Mouse (Mus musculus): ENCODE data around the gene Cnp. TPM values are rescaled to one million over a fixed set of nuclear protein-coding genes. Genes with fewer than 3 reads are reported as not detected.
"Not testable (repeated sequence)": the region's sequence is repeated elsewhere in the genome, so short reads cannot be mapped to it uniquely, and the experiment has no call there.

The Cnp gene
- total RNA-seq, 2 experiments from 2014 or later, result 5.5 to 7.2 TPM

- no peak for DNase-seq
- intact Hi-C loops (cut with DNase I), result no loop called here
Measured at GRCm38 (mm10) chr11:100582836-100583235, 8.1 kb downstream of the Cnp start.

DNA sequence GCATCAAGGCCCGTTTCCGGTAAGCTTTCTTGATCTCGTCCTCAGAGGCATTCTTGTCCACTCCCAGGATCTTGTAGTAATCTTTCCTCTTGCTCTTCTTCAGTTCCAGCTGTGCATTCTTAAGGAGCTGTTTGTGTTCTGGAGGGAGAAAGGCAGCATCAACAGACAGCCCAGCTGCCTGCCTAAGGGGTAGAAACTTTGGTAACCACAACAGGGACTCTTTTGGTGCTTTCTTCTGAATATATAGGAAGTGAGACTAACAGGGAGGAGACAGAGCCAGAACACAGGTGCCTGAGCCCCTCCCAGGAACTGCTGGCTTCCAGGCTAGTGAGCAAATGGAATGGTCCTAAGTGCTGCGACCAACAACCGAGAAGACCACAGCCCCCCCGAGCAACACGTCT, 9.9 kb downstream of the Cnp start:
- intact Hi-C loops (cut with DNase I), result no loop called here
- no peak for DNase-seq

DNA sequence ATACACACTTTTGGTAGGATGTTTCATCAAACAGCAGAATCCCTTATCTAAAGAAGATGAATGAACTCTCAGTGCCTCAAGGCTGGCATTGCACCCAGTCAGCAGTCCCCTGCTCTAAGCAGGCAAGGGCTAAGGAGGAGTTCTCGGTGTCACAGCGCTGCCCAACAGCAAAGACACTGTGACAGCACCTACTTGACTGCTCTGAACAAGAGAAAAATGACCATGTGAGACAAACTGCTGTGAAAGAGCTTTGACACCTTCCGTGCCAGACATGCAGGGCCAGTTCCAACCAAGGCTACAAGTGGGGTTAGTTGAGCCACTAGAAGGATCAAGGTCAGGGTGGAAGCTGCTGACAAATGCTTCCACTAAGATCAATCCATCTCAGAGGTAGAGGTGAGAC, 10.4 kb downstream of the Cnp start:
- intact Hi-C loops (cut with DNase I), result no loop called here
- no peak for DNase-seq

DNA sequence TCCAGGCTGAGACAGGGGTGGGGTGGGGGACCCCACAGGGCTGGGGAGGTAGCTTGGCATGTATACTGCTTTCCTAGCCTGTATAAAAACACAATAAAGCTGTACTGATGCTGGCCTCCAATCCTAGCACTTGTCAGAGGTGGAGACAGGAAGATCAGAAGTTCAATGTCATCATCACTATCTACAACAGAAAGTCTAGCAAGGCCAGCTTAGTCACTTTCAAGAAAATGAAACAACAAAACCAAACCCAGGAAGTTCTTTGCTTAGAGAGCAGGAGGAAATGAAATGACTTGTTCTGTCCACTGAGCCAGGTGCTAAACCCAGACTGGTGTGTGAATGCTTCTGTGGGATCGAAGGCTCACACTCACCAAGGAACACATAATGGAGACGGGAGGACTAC, 13.8 kb downstream of the Cnp start:
- DNase-seq, result no peak
- intact Hi-C loops (cut with DNase I), result no loop called here

- DNase-seq, result no peak
- intact Hi-C loops (cut with DNase I), result no loop called here
Measured at GRCm38 (mm10) chr11:100592346-100593046, 17.8 kb downstream of the Cnp start.

- DNase-seq, result no peak
- intact Hi-C loops (cut with DNase I), result no loop called here
Measured at GRCm38 (mm10) chr11:100594608-100595007, 19.9 kb downstream of the Cnp start.

DNA sequence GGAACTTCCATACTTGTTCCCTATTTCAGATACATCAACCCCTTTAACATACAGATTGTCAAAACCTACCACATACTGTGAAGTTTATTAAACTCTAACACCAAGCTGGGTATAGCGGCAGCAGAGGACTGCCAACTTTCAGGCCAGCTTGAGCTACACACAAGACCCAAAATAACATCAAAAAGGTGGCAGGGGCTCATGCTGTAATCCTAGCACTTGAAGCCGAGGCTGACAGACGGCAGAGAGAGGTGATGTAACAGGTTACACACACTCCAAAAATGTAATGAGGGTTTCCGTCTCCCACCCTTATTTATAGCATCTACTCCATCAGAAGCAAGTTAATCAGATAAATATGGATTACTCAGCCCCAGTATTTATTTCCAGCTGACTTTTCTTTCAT, 20.8 kb downstream of the Cnp start:
- DNase-seq, result no peak
- intact Hi-C loops (cut with DNase I), result no loop called here

DNA sequence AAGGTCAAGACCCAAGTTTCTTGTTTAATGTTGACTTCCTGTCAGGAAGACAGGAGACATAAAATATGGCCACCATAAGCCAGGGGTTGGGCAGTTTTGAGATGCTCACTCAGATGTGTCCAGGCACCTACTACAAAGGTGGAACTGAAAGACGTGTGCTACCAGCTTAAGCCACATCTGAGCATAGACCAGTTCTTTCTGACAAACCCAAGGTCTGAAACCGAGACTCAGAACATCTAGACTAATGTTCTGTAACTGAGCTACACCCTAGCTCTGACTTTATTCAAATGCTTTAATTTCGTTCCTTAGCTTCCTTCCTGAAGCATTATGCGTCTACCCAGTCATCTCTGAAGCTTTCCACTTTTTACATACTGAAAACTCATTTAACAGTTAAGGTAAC, 23.4 kb downstream of the Cnp start:
- DNase-seq, result no peak
- intact Hi-C loops (cut with DNase I), result no loop called here

DNA sequence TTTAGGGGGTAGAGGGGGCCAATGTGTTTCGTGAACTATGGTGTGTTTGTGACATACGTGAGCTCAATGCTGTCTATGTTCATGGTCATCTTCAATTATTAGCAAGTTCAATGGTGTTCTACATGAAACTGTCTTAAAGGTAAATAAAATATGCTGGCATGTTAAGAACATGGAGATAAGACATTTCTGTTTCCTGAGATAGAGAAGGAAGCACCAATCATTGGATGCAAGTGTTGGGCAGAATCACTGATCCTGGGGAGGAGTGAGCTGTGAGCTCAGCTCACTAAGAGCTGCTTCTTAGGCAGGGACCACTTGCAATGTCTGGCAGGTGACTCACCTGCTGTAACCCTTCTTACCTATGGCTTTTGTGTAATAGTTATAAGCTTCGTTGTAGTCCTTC, 26.7 kb downstream of the Cnp start:
- intact Hi-C loops (cut with DNase I), result no loop called here
- no peak for DNase-seq

- intact Hi-C loops (cut with DNase I), result no loop called here
- no peak for DNase-seq
Measured at GRCm38 (mm10) chr11:100603155-100603554, 28.5 kb downstream of the Cnp start.

DNA sequence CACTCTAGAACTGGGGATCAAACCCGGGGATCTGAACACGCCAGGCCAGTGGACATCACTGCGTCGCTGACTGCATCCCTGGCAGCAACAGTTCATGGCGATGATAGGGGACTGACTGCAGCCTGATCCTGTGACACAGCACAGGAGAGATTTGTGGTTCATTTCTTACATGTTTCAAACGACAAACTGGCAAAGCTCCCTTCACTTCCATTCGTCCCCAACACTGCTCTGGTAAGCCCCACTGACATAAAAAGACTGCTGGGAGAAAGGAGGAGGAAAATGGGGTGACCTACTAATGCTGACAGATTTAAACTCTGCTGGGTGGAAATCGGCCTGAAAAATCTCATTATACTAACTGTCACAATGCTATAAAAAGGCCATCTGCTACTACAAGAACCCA, 29.1 kb downstream of the Cnp start:
- DNase-seq, result no peak
- intact Hi-C loops (cut with DNase I), result no loop called here

DNA sequence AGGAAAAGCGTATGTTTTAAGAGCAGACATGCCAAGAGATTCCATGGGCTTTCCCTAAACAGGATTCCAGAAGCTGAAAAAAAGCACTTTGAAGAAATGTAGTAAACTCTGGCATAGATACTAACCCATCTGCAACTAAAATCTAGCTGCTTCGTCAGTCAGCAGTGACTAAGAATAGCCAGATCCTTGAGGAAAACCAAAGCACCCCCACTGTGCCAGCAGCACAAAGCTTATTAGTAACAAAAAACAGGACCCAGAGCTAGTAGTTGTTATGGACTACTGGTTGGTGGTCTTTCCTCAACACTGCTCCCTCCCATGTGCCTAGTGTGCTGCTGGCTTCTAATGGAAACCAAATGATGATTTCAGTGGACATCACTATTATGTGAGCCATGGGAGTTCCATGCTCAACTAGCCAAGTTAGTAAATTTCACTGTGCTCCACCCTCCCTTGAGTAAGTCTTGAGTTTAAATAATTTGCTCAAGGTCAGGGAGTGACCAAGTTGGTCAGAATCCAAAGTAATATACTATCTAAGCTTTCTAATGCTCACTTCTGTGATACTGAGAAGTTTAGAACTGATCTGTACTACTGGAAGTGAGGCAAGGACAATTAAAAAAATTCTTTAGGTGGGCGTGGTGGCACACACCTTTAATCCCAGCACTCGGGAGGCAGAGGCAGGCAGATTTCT, 29.8 kb downstream of the Cnp start:
- DNase-seq, result no peak
- intact Hi-C loops (cut with DNase I), result no loop called here

- DNase-seq, result no peak
- intact Hi-C loops (cut with DNase I), result no loop called here
Measured at GRCm38 (mm10) chr11:100605451-100605850, 30.7 kb downstream of the Cnp start.

GRCm38 (mm10) chr11:100607121-100607520, 32.4 kb downstream of the Cnp start:
- intact Hi-C loops (cut with DNase I), result no loop called here

DNA sequence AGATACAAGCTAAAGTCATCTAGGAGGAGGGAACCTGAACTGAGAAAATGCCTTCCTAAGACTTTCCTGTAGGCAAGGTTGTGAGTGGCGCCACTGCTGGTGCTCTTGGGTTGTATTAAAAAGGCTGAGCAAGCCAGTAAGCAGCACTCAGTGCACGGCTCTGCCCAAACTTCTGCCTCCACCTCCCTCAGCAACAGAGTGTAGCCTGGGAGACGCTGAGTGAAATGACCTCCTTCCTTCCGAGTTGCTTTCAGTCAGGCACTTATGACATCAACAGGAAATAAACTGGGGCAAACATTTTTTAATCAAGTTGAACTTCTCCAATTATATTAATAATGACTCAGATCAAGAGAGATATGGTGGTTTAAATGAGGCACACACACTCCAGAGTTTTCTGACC, 34.1 kb downstream of the Cnp start:
- intact Hi-C loops (cut with DNase I), result no loop called here
- no peak for DNase-seq

More at GRCm38 (mm10) chr11:100607121-100607520, 32.4 kb downstream of the Cnp start:
- no peak for DNase-seq

DNA sequence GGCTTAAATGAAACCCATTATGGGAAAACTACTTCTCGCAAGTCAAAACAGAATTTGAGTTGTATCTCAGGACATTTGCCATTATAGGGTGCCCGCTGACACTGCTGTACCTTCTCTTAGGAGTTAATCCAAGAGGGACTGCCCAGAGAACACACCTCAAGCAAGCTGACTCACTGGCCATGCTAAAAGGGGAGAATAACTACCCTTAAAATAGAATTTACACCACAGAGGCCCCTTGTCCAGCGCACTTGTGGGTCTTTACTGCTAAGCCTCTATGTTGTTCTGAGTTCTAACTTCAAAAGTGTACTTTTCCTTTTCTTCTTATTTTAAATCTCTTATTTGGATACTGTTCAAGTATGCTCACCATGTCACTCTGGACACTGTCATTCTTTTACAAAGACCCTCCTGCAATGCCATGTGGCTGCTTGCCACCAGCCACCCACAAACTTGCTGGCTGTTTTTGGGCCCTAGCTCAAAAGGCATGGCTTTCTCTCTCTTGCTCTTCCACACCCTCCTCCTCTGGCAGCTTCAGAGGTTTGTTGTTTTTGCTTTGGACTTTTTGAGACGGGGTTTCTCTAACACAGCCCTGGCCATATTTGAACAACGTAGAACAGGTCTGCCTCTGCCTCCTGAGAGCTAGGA, 34.8 kb downstream of the Cnp start:
- no peak for DNase-seq
- intact Hi-C loops (cut with DNase I), result no loop called here

DNA sequence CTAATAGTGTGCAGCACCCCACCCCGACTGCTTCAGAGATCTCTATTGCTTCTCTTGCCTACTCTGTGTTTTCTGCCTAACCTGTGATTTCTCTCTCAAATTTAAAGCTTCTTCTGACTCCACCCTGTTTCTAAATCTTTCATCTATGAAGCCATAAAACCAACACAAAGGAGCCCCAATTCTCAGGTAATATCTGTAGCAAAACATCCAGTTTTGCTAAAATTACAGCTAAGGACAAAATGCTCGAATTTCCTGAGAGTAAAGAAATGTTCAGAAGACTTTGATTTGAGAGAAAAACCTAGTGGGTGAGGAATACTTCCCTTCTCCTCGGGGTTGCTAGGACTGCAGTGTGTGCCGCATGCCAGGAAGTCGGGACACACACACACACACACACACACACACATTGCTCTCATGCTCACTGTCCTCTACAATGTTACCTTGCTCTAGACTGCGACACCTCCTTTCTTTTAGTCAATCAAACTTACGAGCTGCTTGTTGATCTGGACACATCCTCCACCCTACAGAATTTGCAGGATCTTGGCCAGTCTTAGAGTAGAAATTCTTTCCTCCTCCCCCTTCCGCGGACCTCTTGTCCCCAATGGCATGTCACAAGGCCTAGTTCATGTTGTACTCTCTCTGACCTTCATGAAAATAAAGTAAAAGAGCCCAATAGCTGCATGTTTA, 35.4 kb downstream of the Cnp start:
- no peak for DNase-seq
- intact Hi-C loops (cut with DNase I), result no loop called here

- DNase-seq, result no peak
Measured at GRCm38 (mm10) chr11:100611627-100612026, 36.9 kb downstream of the Cnp start.

GRCm38 (mm10) chr11:100613241-100613640, 38.5 kb downstream of the Cnp start:
- intact Hi-C loops (cut with DNase I), result no loop called here

More at GRCm38 (mm10) chr11:100611627-100612026, 36.9 kb downstream of the Cnp start:
- intact Hi-C loops (cut with DNase I), result no loop called here

GRCm38 (mm10) chr11:100616332-100616731, 41.6 kb downstream of the Cnp start:
- no peak for DNase-seq
- intact Hi-C loops (cut with DNase I), result no loop called here

More at GRCm38 (mm10) chr11:100613241-100613640, 38.5 kb downstream of the Cnp start:
- no peak for DNase-seq

DNA sequence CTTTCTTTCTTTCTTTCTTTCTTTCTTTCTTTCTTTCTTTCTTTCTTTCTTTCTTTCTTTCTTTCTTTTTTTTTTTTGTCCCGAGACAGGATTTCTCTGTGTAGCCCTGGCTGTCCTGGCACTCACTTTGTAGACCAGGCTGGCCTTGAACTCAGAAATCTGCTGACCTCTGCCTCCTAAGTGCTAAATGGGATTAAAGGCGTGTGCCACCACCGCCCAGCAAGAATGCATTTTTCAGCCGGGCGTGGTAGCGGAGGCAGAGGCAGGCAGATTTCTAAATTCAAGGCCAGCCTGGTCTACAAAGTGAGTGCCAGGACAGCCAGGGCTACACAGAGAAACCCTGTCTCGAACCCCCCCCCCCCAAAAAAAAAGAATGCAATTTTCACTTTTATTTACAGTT, 42.1 kb downstream of the Cnp start:
- DNase-seq; intact Hi-C loops (cut with DNase I): not testable (repeated sequence)

All from heart, postnatal 36 days (tissue).